Mouse (Mus musculus): ENCODE measurements around the gene Tex2.
"Not testable (repeated sequence)": the region's sequence is repeated elsewhere in the genome, so short reads cannot be mapped to it uniquely, and the experiment has no call there.

Gene Tex2

DNA sequence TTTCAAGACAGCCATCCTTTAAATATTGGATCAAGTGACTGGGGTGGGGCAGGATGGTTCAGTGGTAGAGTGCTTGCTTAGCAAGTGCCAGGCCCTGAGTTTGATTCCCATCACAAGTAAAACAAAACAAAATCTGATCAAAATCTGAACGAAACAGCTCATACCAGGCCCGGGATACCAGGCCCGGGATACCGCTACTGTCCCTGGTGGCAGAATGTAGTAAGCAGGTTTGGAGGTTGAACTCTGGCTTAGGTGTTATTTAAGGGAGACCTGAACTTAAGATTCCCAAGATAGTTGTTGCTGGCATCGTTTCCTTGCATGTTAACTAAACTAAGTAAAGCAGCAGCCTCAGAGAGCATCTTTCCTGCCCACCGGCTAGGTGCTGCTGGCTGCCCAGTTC is 107.0 kb downstream of the Tex2 start:
- DNase-seq (ENCODE audit: inconsistent ontology term), result no peak

- no peak for DNase-seq (ENCODE audit: inconsistent ontology term)
Measured at GRCm38 (mm10) chr11:106504129-106504528, 109.1 kb downstream of the Tex2 start.

DNA sequence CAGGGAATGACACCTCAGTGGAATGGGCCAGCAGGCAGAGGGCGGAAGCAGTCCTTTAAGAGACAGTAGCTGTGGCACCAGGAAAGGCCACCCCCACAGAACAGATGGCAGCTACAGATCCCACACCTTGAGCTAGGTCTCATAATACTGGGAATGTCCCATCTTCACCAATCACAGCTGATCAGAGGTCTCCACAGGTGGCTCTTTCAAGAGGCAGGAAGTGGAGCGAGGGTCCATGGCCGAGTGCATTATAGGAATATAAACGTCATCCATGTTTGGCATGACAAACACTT is 109.9 kb downstream of the Tex2 start:
- no peak for DNase-seq (ENCODE audit: inconsistent ontology term)

- peak; percentile 19 for DNase-seq (ENCODE audit: inconsistent ontology term)
Measured at GRCm38 (mm10) chr11:106502631-106503424, 110.4 kb downstream of the Tex2 start.

DNA sequence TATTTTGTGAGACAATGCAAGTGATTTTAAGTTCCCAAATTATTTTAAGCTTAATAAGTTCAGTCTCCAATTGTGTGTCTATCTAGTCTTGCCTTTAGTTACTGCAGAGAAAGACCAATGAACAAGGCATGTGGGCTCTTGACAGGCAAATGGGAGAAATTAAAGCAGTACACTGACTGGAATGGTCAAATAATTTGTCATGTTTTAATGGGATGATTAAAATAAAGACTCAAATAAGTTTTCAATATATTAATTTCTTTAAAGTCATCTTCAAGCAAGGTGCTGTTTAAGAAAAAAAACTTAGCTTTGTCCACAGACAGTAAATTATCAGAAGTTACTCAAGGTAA is 111.1 kb downstream of the Tex2 start:
- no peak for DNase-seq (ENCODE audit: inconsistent ontology term)

GRCm38 (mm10) chr11:106501308-106502158 is 111.7 kb downstream of the Tex2 start:
- peak; percentile 68 for DNase-seq (ENCODE audit: inconsistent ontology term)

- peak; percentile 95 for DNase-seq (ENCODE audit: inconsistent ontology term)
Measured at GRCm38 (mm10) chr11:106500393-106501307, 112.6 kb downstream of the Tex2 start.

- DNase-seq (ENCODE audit: inconsistent ontology term), result no peak
Measured at GRCm38 (mm10) chr11:106498739-106499379, 114.4 kb downstream of the Tex2 start.

DNA sequence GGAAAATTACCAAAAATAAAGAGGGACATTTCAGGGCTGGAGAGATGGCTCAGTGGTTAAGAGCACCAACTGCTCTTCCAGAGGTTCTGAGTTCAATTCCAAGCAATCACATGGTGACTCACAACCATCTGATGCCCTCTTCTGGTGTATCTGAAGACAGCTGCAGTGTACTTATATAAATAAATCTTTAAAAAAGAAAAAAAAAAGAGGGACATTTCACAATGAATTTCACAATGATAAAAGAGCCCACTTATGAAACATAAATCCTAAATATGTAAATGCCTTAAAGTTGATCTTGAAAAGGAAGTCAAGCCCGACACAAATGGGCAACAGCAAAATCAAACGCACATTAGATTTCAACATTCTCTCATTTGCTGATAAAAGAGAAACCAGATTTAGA is 115.3 kb downstream of the Tex2 start:
- DNase-seq (ENCODE audit: inconsistent ontology term), result no peak

DNA sequence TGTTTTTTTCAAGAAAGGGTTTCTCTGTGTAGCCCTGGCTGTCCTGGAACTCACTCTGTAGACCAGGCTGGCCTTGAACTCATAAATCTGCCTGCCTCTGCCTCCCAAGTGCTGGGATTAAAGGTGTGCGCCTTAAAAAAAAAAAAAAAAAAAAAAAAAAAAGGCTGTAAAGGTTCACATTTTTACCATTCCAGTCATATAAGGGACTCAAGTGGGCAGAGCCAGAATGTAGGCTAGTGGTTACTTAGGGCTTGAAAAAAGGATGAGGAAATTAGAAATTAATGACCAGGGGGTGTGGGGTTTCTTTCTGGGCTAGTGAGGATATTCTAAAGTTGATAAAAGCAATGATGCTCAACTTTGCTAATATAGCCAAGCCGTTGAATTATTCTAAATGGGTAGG is 116.2 kb downstream of the Tex2 start:
- not testable (repeated sequence) for DNase-seq (ENCODE audit: inconsistent ontology term)

DNA sequence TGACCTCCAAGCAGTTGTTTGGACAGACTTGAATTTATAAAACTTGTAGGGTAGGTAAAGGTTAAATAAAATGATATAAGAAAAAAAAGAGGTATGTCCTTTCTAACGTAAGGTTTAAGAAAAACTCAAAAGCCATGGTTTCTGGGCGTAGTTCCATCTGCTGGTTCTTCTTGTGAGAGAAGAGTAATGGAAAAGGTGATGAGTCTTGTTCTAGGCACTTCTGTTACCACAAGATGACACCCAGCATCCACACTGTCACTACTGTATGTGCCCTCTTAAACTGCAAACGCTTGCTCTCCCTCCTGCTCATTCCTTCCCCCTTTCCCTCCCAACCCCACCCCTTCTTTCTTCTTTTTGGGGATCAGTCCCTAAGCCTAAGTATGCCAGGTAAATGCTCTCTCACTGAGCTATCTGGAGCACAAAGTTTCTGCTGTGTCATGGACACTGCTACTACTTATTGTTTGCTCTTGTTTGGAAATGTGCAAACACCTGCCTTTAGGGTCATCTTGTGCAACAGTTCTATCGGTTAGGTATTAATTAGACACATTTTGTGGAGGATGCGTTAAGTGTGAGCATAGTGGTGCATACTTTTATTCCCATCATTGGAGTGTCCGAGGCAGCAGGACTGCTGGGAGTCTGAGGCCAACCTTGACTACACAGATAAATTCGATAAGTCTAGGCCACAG is 120.1 kb downstream of the Tex2 start:
- no peak for DNase-seq (ENCODE audit: inconsistent ontology term)

DNA sequence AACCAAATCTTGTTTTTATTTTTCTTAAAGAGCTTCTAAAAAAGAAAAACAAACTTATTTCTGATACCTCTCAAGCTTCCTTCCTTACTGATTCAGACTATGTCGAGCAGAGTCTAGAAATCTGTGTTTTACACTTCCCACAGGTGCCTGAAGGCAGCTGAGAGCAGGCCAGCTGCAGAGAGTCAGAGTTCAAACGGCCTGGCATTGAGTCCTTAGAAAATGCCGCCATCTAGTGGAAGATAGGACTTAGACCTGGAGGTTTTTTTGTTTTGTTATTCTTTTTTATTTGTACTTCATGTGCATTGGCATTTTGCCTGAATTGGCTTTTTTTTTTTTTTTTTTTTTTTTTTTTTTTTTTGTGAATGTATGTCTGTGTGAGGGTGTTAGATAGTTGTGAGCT is 121.8 kb downstream of the Tex2 start:
- DNase-seq (ENCODE audit: inconsistent ontology term), result peak; percentile 72

- not testable (repeated sequence) for DNase-seq (ENCODE audit: inconsistent ontology term)
Measured at GRCm38 (mm10) chr11:106490600-106490999, 122.6 kb downstream of the Tex2 start.

DNA sequence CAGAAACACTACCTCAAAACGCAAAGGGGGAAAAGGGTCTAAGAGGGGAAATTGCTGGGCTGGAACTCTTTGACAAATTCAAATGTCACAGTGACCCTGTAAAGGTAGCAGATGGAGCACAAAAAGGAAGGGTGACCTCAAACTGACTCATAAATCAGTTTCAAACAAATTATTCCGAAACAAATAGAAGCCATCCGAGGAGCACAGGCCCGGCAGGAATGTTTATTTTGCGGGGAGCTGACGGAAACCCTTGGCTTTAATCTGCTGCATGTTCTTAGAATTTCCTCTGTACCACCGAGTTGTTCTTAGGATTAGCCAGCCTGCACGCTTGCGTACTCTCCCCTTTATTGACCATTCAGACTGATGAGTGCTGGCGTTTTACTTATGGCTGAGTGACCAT is 123.2 kb downstream of the Tex2 start:
- no peak for DNase-seq (ENCODE audit: inconsistent ontology term)

- DNase-seq (ENCODE audit: inconsistent ontology term), result peak; percentile 32
Measured at GRCm38 (mm10) chr11:106489036-106489693, 124.1 kb downstream of the Tex2 start.

- DNase-seq (ENCODE audit: inconsistent ontology term), result no peak
Measured at GRCm38 (mm10) chr11:106488126-106488561, 125.1 kb downstream of the Tex2 start.

DNA sequence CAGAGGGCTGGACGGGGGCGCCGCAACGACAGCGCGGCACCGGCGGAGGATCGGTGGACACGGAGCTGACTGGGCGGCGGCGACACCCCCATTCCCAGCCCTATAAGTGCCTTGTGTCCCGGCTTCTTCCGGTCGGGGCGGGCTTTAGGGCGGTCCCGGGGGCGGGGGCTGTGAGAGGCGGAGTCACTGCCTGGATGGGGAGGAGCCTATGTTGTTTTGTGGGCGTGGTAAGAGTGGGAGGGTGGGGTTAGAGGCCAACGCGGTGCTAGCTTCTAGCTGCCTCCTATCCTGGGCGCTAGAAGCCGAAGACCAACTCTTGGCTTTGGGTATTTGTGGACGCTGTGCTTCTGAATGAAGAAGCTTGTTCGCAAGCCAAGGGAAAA is 125.5 kb downstream of the Tex2 start, which contains the start of gene Ern1:
TSS of gene Ern1 (minus strand) at position 120 of the 383 bp plus-strand sequence.
- DNase-seq (ENCODE audit: inconsistent ontology term), result peak; percentile 98

DNA sequence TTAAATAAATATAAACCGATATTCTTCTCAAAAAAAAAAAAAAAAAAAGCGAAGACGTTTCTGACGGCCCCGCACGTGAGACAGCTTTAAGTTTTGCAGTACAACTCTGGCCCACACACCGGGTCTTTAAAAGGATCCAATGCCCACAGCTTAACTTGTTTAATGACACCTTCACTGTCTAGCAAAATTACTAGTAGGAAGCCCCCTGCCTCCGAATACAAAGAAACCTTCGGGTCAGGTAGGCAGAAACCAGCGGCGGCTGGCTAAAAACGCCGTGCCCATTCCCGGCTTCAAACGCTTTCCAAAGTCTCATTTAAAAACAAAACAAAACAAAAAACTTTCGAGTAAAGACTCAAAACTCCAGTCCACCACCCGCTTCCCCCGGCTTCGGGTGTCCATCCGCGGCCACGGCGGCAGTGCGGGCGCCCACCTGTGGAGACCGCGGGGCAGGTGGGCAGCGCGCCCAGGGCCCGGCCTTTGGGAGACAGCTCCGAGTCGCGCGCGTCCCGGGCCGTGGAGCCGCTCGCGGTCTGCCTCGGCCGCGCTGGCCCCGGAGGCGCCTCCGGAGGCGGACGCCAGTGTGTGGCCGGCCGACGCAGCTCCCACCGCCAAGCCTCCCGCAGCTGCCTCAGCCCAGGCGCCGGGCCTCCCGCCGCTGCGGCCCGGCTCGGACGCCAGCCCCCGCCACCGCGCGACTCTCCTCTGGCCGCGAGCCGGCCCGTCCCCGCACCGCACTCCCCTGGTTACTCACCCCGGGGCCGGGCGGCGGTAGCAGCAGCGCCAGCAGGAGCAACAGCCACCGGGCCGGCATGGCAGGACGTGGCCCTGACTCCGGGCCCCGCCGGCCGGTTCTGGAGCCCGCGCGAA is 126.1 kb downstream of the Tex2 start:
- no peak for DNase-seq (ENCODE audit: inconsistent ontology term)
